Mouse (Mus musculus) testis, adult 2 months (tissue): ENCODE data around the gene Esrrg. TPM values are rescaled to one million over a fixed set of nuclear protein-coding genes. Genes with fewer than 3 reads are reported as not detected.
A peak's percentile ranks its signal among the peaks of the same experiment; 100 is the strongest.

Experiments used
- H3K27ac ChIP-seq: fragments of 200-500 bp; 2 replicates; pipeline ENCODE4 v1.5.1; 2012; ENCODE audit warnings: low read depth, low read length; ENCODE audit not compliant: control insufficient read depth, insufficient read depth
- H3K27me3 ChIP-seq: fragments of 200-500 bp; 2 replicates; pipeline ENCODE4 v1.6.1; 2012; ENCODE audit warnings: mild to moderate bottlenecking, low read length, moderate library complexity; ENCODE audit not compliant: control insufficient read depth, insufficient read depth
- H3K36me3 ChIP-seq: fragments of 200-500 bp; 2 replicates; pipeline ENCODE4 v1.6.1; 2012; ENCODE audit warnings: mild to moderate bottlenecking, low read length; ENCODE audit not compliant: control insufficient read depth, insufficient read depth
- H3K4me1 ChIP-seq: fragments of 200-500 bp; 2 replicates; pipeline ENCODE4 v1.6.1; 2012; ENCODE audit warnings: low read length; ENCODE audit not compliant: control insufficient read depth, insufficient read depth
- H3K4me3 ChIP-seq: fragments of 200-500 bp; 2 replicates; pipeline ENCODE4 v1.5.1; 2012; ENCODE audit warnings: low read depth, mild to moderate bottlenecking, low read length, moderate library complexity, mixed read lengths; ENCODE audit not compliant: control insufficient read depth
- CTCF ChIP-seq: fragments of 200-500 bp; IDR thresholded peaks from 2 replicates; pipeline ENCODE4 v1.5.1; 2012; ENCODE audit warnings: low read depth, mild to moderate bottlenecking, inconsistent platforms, low read length, moderate library complexity; ENCODE audit not compliant: control insufficient read depth, insufficient read depth, insufficient replicate concordance
- POLR2A ChIP-seq: fragments of 200-500 bp; IDR thresholded peaks from 2 replicates; pipeline ENCODE4 v1.6.1; 2012; ENCODE audit warnings: low read depth, mild to moderate bottlenecking, inconsistent platforms, low read length, moderate library complexity; ENCODE audit not compliant: control insufficient read depth
- polyA plus RNA-seq: library from polyadenylated mRNA; depleted of rRNA; stranded (reverse); fragments of >200 nt; gene quantifications from 2 replicates; pipeline ENCODE4 v1.2.3, GENCODE M21; 2012; rRNA removed

Esrrg gene
- 0.28 and 0.41 TPM in 2 replicates for polyA plus RNA-seq

GRCm38 (mm10) chr1:187608261-187608921, at the start of gene Esrrg:
TSS of gene Esrrg (plus strand) at chr1:187608791.
- Histone ChIP-seq H3K27ac (no peak within 1 kb of the TSS), H3K4me1 (peaks cover 7% of the 10 kb centered on the region)

GRCm38 (mm10) chr1:187583982-187584381, 24.6 kb upstream of the Esrrg start:
- no peaks in the 10 kb centered on the region for H3K27me3 ChIP-seq

More at GRCm38 (mm10) chr1:187608261-187608921, at the start of gene Esrrg:
- no peaks in the 10 kb centered on the region for H3K36me3 ChIP-seq
- H3K27me3 ChIP-seq, result peaks cover 5% of the 10 kb centered on the region
- TF ChIP-seq POLR2A, result no peak
- TF ChIP-seq CTCF, result no peak
- H3K4me3 ChIP-seq, result peak within 1 kb of the TSS; percentile 28

DNA sequence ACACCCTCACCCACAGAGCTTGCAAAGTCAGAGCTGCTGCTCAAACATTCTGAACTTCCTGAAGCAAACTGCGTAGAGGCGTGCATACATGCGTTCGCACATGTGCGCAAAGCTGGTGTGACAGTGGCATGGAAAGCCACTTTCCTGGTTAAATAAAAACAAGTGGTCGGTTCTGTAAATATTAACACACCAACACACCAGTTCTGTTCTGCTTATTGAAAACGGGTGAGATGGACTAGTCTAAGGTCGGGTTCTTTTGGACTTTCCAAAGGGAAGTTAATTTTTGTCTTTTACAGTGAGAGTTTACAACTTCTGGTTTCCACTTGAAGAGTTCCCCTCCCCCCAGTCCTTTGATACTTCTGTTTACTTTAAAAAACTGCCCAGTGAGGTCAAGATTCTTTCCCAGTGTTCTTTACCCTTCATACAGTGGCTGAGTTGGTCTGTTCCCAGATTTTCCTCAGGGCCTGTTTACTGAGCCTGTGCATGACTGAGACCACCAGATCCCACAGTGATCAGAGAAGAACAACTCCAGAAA, 22.0 kb upstream of the Esrrg start:
- no peak overlapping the region for H3K27ac ChIP-seq
- TF ChIP-seq POLR2A (no peak), CTCF (no peak)
- H3K4me1 ChIP-seq, result peaks cover 3% of the 10 kb centered on the region
- H3K27me3 ChIP-seq, result no peaks in the 10 kb centered on the region
- H3K36me3 ChIP-seq, result no peaks in the 10 kb centered on the region
- H3K4me3 ChIP-seq, result no peak overlapping the region

More at GRCm38 (mm10) chr1:187583982-187584381, 24.6 kb upstream of the Esrrg start:
- H3K4me1 ChIP-seq, result peaks cover 3% of the 10 kb centered on the region
- no peak overlapping the region for H3K27ac ChIP-seq
- no peaks in the 10 kb centered on the region for H3K36me3 ChIP-seq
- H3K4me3 ChIP-seq, result no peak overlapping the region
- no peak for TF ChIP-seq CTCF
- no peak for TF ChIP-seq POLR2A

DNA sequence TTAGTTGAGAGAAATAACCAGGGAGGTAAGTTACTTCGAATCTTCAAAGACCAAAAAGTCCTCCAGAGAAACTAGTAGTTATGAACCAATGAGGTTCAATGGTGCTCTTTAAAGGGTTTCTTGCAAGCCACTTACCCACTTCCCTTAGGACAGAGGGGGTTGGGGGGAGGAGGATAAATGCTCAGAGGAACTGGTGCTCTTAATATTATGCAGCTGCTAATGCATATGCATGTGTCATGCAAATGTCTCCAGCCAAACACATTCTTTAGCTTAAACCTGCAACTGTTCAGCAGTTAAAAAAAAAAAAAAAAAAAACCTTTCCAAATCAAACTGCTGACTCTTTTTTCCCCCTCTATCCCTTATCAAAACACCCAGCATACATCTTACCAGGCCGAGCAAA, 5.6 kb upstream of the Esrrg start:
- H3K36me3 ChIP-seq, result no peaks in the 10 kb centered on the region
- TF ChIP-seq CTCF (no peak), POLR2A (no peak)
- H3K4me1 ChIP-seq, result no peaks in the 10 kb centered on the region; the same call in 1 of the 2 replicates
- no peak overlapping the region for H3K4me3 ChIP-seq
- H3K27ac ChIP-seq, result no peak overlapping the region
- no peaks in the 10 kb centered on the region for H3K27me3 ChIP-seq

DNA sequence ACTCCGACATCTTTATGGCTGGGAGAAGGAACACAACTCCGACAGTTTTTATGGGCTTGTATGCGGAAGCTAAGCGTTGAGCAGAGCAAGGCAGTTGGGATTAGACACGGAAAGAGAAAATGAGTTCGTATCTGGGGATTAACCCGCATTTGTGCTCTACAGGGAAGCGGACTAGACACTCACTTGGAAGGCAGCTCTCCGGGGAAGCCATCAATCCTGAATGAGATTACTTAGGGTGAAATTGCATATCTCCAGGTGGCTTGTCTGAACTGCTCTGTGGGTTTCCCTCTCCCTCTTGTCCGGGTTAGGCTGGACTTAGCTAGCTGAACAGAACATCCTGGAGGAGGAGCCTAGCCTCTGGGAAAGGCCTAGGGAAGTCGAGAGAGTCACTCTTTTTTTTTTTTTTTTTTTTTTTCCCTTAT, 4.5 kb upstream of the Esrrg start:
- Histone ChIP-seq H3K4me1 (peaks cover 2% of the 10 kb centered on the region), H3K36me3 (no peaks in the 10 kb centered on the region), H3K4me3 (no peak overlapping the region), H3K27ac (no peak overlapping the region), H3K27me3 (peaks cover 2% of the 10 kb centered on the region)
- TF ChIP-seq POLR2A (no peak), CTCF (no peak)

DNA sequence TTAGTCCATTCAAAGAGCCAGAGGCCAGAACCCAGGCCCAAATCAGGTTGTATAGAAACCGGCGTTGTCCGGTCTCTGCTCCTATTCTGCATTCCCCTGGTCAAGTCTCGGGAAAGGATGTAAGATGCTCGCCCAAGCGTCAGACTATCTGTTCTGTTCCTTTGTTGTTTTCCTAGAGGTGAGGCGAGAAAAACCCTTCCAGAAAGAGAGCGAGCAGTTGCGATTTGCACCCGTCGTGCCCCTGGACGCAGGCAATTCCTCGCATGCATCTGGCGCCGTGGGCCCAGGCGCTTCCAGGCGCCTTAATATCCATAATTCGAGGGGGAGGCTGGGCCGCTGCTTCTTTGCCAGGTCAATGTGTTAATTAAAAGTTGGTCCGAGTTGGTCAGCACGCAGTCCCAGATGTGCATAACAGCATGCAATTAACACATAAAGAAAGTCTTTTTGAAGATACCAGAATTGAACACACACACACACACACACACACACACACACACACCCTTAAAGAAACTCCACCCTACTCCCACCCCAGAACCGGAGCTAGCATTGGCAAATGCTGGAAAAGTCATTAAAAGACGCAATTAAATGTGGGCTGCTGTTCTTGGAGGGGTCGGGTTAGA, 3.8 kb upstream of the Esrrg start:
- no peak overlapping the region for H3K4me3 ChIP-seq
- TF ChIP-seq CTCF, result no peak
- TF ChIP-seq POLR2A, result no peak
- H3K27ac ChIP-seq, result no peak overlapping the region
- H3K4me1 ChIP-seq, result peaks cover 7% of the 10 kb centered on the region
- no peaks in the 10 kb centered on the region for H3K36me3 ChIP-seq
- H3K27me3 ChIP-seq, result peaks cover 5% of the 10 kb centered on the region

DNA sequence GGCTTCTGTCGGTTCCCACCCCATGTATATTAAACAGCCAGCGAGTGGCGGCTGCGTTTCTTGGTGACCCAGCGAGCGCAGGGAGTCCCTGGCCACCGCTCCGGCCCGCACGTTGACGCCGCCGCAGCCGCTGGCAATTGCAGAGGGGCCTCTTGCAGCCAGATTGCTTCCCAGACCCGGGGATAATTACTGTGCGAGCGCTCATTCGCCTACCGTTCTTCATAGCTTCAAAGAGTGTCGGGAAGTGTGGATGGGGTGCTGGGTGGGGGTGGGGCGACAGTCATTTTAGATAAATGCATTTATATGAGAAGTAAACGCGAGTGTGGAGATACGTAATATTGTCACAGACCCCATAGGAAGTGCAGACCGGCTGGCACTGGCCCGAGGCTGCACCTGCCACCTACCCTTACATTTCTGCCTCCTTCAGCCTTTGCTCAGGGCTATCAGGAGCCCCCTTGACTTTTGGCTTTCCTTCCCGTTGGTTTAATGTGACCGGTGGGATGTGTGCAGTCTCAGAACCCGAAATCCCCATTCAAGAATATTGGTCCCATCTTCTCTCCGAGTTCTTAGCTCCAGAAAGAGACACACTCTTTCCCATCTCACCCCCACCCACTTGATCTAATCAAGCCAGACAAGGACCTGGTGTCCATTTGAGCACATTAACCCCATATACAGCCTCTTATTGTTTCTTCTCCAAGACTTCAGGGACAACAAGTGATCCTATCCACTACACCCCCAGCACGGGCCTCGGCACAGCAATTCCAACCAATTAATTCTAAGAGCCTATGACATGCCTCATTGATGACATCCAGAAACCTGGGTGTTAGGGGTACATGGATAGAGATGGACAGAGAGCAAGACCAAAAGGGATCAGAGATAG, 3.0 kb upstream of the Esrrg start:
- no peak overlapping the region for H3K4me3 ChIP-seq
- H3K4me1 ChIP-seq, result peaks cover 7% of the 10 kb centered on the region
- peaks cover 5% of the 10 kb centered on the region for H3K27me3 ChIP-seq
- H3K36me3 ChIP-seq, result no peaks in the 10 kb centered on the region
- no peak overlapping the region for H3K27ac ChIP-seq
- TF ChIP-seq POLR2A (no peak), CTCF (no peak)
